Mouse (Mus musculus): ENCODE data around the gene Fbxo45. TPM values are rescaled to one million over a fixed set of nuclear protein-coding genes. Genes with fewer than 3 reads are reported as not detected.
"Not testable (repeated sequence)": the region's sequence is repeated elsewhere in the genome, so short reads cannot be mapped to it uniquely, and the experiment has no call there.

Gene Fbxo45
- polyA plus RNA-seq, 1 experiment from 2014 or later = 23.9 TPM

- Histone ChIP-seq H3K27me3 (ENCODE audit: insufficient read depth, low read length) (no peaks in the 10 kb centered on the region), H3K36me3 (ENCODE audit: insufficient read depth) (peaks cover 29% of the 10 kb centered on the region), H3K9ac (no peak overlapping the region), H3K4me3 (ENCODE audit: low read depth, low read length) (no peak overlapping the region), H3K9me3 (ENCODE audit: low read depth, low read length) (no peaks in the 10 kb centered on the region), H3K27ac (ENCODE audit: low read depth) (no peak overlapping the region), H3K4me2 (no peak overlapping the region), H3K4me1 (ENCODE audit: insufficient read depth) (no peaks in the 10 kb centered on the region)
- DNase-seq (no peak), ATAC-seq (ENCODE audit: insufficient read depth) (no peak)
- 66% methylated on average over 19 of the region's 19 CpGs for WGBS
- no peak for TF ChIP-seq CTCF (IDR thresholded peaks at IDR 0.05; ENCODE audit: low read depth)
These were observed 8.9 kb downstream of the Fbxo45 start for GRCm38 (mm10) chr16:32237930-32238680.

DNA sequence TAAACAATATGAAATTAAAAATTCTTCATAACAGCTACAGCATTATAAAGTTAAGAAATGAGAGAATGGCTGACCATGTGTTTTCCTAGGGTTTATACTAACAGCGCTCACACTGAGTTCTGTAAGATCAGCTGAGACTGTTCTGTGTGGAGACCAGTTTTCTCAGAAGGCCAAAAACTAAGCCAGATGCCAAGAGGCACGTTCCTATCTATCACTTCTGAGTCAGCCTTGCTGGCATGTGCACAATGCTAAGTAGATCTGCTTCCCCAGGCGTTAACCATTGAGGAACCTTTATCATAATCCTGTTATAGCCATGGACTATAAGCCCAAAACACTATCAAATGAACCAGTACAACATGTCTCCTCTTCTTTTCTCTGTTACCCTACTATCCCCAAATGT, 14.9 kb downstream of the Fbxo45 start:
- not testable (repeated sequence) for DNase-seq

GRCm38 (mm10) chr16:32222399-32222798, 24.6 kb downstream of the Fbxo45 start:
- no peaks in the 10 kb centered on the region for H3K27me3 ChIP-seq (ENCODE audit: insufficient read depth, low read length)
- H3K9me3 ChIP-seq (ENCODE audit: low read depth, low read length) = no peaks in the 10 kb centered on the region
- H3K36me3 ChIP-seq (ENCODE audit: insufficient read depth) = no peaks in the 10 kb centered on the region
- no peak overlapping the region for H3K9ac ChIP-seq
- DNase-seq (no peak), ATAC-seq (ENCODE audit: insufficient read depth) (no peak)
- H3K4me3 ChIP-seq (ENCODE audit: low read depth, low read length) = no peak overlapping the region
- no peak overlapping the region for H3K27ac ChIP-seq (ENCODE audit: low read depth)
- no peak overlapping the region for H3K4me2 ChIP-seq
- no peaks in the 10 kb centered on the region for H3K4me1 ChIP-seq (ENCODE audit: insufficient read depth)
- no peak for TF ChIP-seq CTCF (IDR thresholded peaks at IDR 0.05; ENCODE audit: low read depth)

More for the DNA sequence above, 14.9 kb downstream of the Fbxo45 start:
- not testable (repeated sequence) for H3K4me1 ChIP-seq (ENCODE audit: insufficient read depth); ATAC-seq (ENCODE audit: insufficient read depth); H3K9me3 ChIP-seq (ENCODE audit: low read depth, low read length); H3K9ac ChIP-seq; H3K27ac ChIP-seq (ENCODE audit: low read depth); H3K4me3 ChIP-seq (ENCODE audit: low read depth, low read length); H3K27me3 ChIP-seq (ENCODE audit: insufficient read depth, low read length); H3K4me2 ChIP-seq
- peaks cover 37% of the 10 kb centered on the region for H3K36me3 ChIP-seq (ENCODE audit: insufficient read depth)
- WGBS = 84% methylated on average over 3 of the region's 3 CpGs

GRCm38 (mm10) chr16:32221803-32222202, 25.2 kb downstream of the Fbxo45 start:
- no peaks in the 10 kb centered on the region for H3K4me1 ChIP-seq (ENCODE audit: insufficient read depth)
- WGBS = 76% methylated on average over 4 of the region's 4 CpGs
- no peak for TF ChIP-seq CTCF (IDR thresholded peaks at IDR 0.05; ENCODE audit: low read depth)

GRCm38 (mm10) chr16:32214804-32215576, 32.0 kb downstream of the Fbxo45 start:
- DNase-seq (no peak), ATAC-seq (ENCODE audit: insufficient read depth) (no peak)
- Histone ChIP-seq H3K4me1 (ENCODE audit: insufficient read depth) (no peaks in the 10 kb centered on the region), H3K9me3 (ENCODE audit: low read depth, low read length) (no peaks in the 10 kb centered on the region), H3K36me3 (ENCODE audit: insufficient read depth) (no peaks in the 10 kb centered on the region), H3K9ac (no peak overlapping the region), H3K4me2 (no peak overlapping the region), H3K27ac (ENCODE audit: low read depth) (no peak overlapping the region), H3K27me3 (ENCODE audit: insufficient read depth, low read length) (no peaks in the 10 kb centered on the region), H3K4me3 (ENCODE audit: low read depth, low read length) (no peak overlapping the region)
- TF ChIP-seq CTCF (IDR thresholded peaks at IDR 0.05; ENCODE audit: low read depth) = no peak
- WGBS = 70% methylated on average over 17 of the region's 17 CpGs

More at GRCm38 (mm10) chr16:32221803-32222202, 25.2 kb downstream of the Fbxo45 start:
- no peak overlapping the region for H3K27ac ChIP-seq (ENCODE audit: low read depth)
- no peak for ATAC-seq (ENCODE audit: insufficient read depth)
- no peaks in the 10 kb centered on the region for H3K27me3 ChIP-seq (ENCODE audit: insufficient read depth, low read length)
- no peak for DNase-seq
- no peaks in the 10 kb centered on the region for H3K9me3 ChIP-seq (ENCODE audit: low read depth, low read length)
- H3K4me3 ChIP-seq (ENCODE audit: low read depth, low read length) = no peak overlapping the region
- no peaks in the 10 kb centered on the region for H3K36me3 ChIP-seq (ENCODE audit: insufficient read depth)
- H3K4me2 ChIP-seq = no peak overlapping the region
- H3K9ac ChIP-seq = no peak overlapping the region

- Histone ChIP-seq H3K27me3 (ENCODE audit: insufficient read depth, low read length) (no peaks in the 10 kb centered on the region), H3K4me1 (ENCODE audit: insufficient read depth) (no peaks in the 10 kb centered on the region), H3K36me3 (ENCODE audit: insufficient read depth) (no peaks in the 10 kb centered on the region), H3K9ac (no peak overlapping the region), H3K9me3 (ENCODE audit: low read depth, low read length) (peaks cover 2% of the 10 kb centered on the region; the same call in 1 of the 2 replicates), H3K4me3 (ENCODE audit: low read depth, low read length) (no peak overlapping the region), H3K4me2 (no peak overlapping the region), H3K27ac (ENCODE audit: low read depth) (no peak overlapping the region)
- no peak for TF ChIP-seq CTCF (IDR thresholded peaks at IDR 0.05; ENCODE audit: low read depth)
- DNase-seq = no peak
- no peak for ATAC-seq (ENCODE audit: insufficient read depth)
These were observed 32.8 kb downstream of the Fbxo45 start for GRCm38 (mm10) chr16:32214156-32214555.

- 0 out of 2 replicates have a peak, but pooled peaks have one; percentile 18 for TF ChIP-seq CTCF (IDR thresholded peaks at IDR 0.05; ENCODE audit: low read depth)
- no peaks in the 10 kb centered on the region for H3K27me3 ChIP-seq (ENCODE audit: insufficient read depth, low read length)
- no peak for ATAC-seq (ENCODE audit: insufficient read depth)
- WGBS = 44% methylated on average over 3 of the region's 3 CpGs
- no peak overlapping the region for H3K4me2 ChIP-seq
- H3K36me3 ChIP-seq (ENCODE audit: insufficient read depth) = no peaks in the 10 kb centered on the region
- no peak overlapping the region for H3K27ac ChIP-seq (ENCODE audit: low read depth)
- H3K9ac ChIP-seq = no peak overlapping the region
- no peaks in the 10 kb centered on the region for H3K4me1 ChIP-seq (ENCODE audit: insufficient read depth)
- DNase-seq = peak; percentile 20
- peaks cover 2% of the 10 kb centered on the region; the same call in 1 of the 2 replicates for H3K9me3 ChIP-seq (ENCODE audit: low read depth, low read length)
- H3K4me3 ChIP-seq (ENCODE audit: low read depth, low read length) = no peak overlapping the region
These were observed 42.1 kb downstream of the Fbxo45 start for GRCm38 (mm10) chr16:32204902-32205301.
